Mouse (Mus musculus): ENCODE results near the gene Coq4.

DNA sequence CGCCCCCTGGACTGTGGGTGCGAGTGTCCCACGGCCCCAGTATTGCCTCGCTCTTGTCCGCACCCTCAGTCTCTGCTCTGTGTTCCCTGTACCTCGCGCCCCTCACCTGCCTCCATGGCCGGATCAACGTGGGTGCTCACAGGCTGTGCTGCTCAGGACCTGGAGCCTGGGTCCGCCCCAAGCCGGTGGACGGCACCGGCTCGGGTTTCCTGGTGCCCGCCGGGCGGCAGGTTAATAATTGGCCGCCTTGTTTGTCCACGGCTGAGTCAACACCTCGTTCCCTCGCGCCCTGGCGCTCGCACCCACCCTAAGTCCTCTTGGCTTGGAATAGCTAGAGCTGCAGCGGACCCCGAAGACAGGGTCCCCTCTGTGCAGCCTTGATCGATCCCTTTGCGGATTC, 35.8 kb upstream of the Coq4 start, which contains the start of gene Gm13420:
- TF ChIP-seq CTCF (conservative IDR thresholded peaks at IDR 0.05; ENCODE audit: low read length) (no peak), NANOG (IDR thresholded peaks at IDR 0.05; ENCODE audit: borderline replicate concordance, low read length) (no peak)
